Mouse (Mus musculus) lung, postnatal 0 days (tissue): ENCODE data around the gene Efnb1.
"Not testable (repeated sequence)": the region's sequence is repeated elsewhere in the genome, so short reads cannot be mapped to it uniquely, and the experiment has no call there.

Experiments used
- CTCF ChIP-seq: IDR thresholded peaks from 2 replicates; pipeline ENCODE4 v1.5.1; 2016; ENCODE audit warnings: antibody characterized with exemption, mild to moderate bottlenecking
- EP300 ChIP-seq: IDR thresholded peaks from 2 replicates; pipeline ENCODE4 v1.6.1; 2016; ENCODE audit warnings: antibody characterized with exemption, mild to moderate bottlenecking, control low read depth

DNA sequence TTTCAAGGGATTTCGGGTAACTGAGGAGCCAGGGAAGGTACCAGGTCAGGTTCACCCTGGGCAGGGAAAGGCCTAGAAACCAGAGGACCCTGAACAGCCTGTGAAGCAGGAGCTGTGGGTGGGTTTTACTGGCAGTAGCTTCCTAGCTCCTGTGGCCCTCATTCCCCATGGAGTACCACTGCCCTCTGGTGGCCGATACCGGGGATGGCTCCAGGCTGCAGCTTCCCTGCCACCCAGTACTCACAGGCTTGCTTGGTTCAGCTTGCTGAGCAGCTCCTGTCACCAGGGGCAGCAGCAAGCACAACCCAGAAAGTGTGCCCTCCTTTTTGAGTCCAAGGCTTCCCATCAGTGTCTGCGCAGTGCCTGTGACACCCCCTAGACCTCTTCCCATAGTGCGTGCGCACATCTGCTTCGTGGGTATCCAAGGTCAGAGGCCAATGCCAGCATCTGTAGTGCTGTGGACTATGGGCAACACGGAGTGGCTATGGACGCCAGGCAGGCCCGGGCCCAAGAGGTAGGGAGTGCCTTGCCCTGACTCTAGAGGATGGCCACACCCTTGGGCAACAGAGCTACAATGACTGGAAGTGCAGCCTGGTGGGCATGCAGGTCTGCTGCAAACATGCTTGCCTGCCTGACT, 24.7 kb upstream of the Efnb1 start:
- not testable (repeated sequence) for TF ChIP-seq CTCF, EP300
